Mouse (Mus musculus) embryo, embryonic 9.5 days (tissue): ENCODE data around the gene Ahcyl2.
"Not testable (repeated sequence)": the region's sequence is repeated elsewhere in the genome, so short reads cannot be mapped to it uniquely, and the experiment has no call there.

ENCODE experiments used
- DNase-seq: peaks from one replicate; pipeline ENCODE4 v3.0.0-alpha.2; 2017; ENCODE audit errors: extremely low spot score

Gene Ahcyl2

GRCm38 (mm10) chr6:29767813-29768660 lies at the start of gene Ahcyl2:
TSS of gene Ahcyl2 (plus strand) at chr6:29768011.
- DNase-seq: peak; percentile 96

DNA sequence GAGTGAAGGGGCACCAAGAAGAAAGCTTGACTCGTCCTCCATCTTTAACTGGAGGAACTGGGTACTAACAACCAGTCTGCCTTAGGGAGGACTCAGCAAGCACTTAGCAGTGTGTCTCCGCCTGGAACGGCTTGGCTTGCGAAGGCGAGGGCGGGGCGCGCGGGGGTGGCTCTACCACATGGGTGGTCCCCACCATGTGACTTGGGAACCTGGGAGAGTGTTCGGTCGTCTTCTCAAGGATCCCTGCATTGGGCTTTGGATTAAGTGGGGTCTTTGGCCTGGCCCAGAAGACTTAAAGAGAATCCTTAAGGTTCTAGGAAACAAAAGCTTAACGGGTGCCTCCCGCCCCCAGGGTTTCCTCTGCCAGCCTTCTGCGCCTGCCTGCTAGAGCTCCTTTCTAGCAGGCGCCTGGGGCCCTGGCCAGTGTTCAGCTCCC lies 48.9 kb upstream of the Ahcyl2 start:
- peak; percentile 76 for DNase-seq

DNA sequence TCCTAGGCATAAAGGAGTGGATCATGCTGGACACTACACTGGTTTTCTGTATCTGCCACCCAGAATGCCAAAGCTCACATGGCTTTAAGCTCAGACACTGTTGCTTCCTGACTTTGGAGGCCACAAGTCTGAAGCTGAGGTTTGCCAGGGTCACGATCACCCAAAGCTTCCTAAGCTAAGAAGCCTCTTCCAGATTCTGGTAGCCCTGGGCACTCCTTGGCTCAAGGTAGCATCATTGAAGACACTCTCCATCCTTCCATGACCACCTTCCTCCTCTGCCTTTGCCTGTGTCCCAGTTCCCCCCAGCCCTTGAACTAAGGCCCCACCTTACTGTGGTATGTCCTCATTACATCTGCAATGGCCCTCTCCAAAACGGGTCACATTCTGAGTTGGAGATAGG lies 45.9 kb upstream of the Ahcyl2 start:
- no peak for DNase-seq

- no peak for DNase-seq
Observed at GRCm38 (mm10) chr6:29726576-29727200, 41.1 kb upstream of the Ahcyl2 start.

- no peak for DNase-seq
Observed at GRCm38 (mm10) chr6:29728035-29728434, 39.8 kb upstream of the Ahcyl2 start.

DNA sequence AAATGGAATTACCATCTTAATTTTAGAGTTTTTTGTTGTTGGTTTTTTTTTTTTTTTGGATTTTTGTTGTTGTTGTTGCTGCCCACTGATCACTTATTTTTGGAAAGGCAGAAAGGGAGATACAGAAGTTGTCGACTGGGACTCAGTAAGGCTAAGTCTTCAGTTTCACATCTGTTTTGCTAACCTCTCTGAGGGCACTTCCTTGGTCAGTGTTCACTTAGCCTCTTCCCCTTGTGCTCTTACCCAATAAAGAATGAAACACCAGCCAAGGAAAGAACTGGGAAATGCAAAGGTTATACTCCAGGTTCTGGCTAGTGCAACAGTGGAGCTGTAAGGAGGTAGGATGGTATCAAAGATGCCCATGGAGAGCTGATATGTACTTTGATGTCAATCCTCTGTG lies 38.3 kb upstream of the Ahcyl2 start:
- DNase-seq: no peak

- peak; percentile 96 for DNase-seq
Observed at GRCm38 (mm10) chr6:29735336-29735688, 32.5 kb upstream of the Ahcyl2 start, which contains the start of gene Smo. TSS of gene Smo (plus strand) at chr6:29735503.

- DNase-seq: peak; percentile 81
Observed at GRCm38 (mm10) chr6:29735689-29736451, 31.9 kb upstream of the Ahcyl2 start.

DNA sequence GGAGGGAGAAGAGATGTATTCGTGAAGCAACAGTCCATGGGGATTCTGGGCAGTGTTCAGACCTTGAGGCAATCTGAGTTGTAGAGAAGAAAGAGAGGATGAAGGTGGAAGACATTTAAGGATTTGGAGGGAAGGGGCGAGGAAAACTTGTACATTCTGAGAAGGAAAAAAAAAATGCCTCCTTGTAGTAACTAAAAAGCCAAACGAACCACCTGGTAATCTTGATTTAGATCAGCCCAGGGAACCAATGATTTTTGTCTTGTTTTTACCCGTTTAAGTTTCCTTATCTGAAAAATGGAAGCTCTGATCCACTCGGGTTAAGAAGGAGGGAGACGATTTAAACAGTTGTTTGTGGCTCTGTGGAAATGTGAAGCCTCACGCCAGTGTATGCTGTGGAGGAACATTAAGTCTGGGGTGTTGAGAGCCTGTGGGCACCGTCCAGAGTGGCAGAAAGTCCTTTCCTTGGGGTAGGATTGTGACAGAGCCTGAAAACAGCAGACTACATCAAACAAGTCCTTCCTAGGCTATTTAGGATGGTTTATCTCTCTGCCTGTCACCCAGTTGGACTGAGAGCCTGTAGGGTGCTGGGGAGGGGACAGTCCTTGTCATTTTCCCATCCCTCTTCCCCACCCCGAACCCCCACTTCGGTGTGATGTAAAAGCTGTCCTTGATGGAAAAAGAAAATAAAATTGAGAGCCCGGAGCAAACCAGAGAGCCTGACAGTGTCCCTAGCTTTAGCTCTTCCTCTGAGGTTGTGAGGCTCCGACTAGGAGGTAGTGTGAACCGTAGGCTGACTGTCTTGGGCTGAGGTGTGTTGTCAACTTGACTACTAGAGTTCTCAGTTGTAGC lies 31.0 kb upstream of the Ahcyl2 start:
- DNase-seq: no peak

DNA sequence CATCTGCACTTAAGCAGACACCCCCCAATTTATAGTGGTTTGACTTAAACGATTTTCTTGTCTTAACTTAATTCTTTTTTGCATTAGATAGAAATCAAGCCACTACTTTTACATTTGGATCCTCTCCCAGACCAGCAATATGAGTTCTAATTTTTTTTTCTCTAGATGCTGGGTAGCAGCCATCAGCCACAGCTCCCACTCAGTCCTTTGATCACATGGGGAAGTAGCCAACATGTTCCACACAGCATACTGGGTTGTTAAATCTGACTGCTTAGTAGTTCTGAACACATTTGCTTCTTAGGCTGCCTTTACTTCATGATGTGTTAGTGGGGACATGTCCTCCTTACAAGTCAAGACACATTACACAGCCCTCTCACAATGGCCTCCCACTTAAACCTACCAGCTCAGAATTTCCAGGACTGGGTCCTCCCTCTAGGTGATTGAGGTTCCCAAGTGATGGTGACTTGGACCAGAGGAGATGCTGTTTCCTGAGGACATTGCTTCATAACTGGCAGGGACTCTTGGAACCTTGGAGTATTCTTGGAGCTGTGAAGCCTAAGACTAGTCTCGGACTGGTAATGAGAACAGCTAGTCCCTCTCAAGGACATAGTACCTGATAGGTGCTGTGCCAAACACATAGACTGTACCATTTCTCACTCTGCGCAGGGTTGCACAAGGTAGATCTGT lies 16.2 kb upstream of the Ahcyl2 start:
- DNase-seq: no peak

- no peak for DNase-seq
Observed at GRCm38 (mm10) chr6:29753336-29753735, 14.5 kb upstream of the Ahcyl2 start.

- no peak for DNase-seq
Observed at GRCm38 (mm10) chr6:29756001-29756400, 11.8 kb upstream of the Ahcyl2 start.

GRCm38 (mm10) chr6:29756476-29756875 lies 11.3 kb upstream of the Ahcyl2 start:
- no peak for DNase-seq

DNA sequence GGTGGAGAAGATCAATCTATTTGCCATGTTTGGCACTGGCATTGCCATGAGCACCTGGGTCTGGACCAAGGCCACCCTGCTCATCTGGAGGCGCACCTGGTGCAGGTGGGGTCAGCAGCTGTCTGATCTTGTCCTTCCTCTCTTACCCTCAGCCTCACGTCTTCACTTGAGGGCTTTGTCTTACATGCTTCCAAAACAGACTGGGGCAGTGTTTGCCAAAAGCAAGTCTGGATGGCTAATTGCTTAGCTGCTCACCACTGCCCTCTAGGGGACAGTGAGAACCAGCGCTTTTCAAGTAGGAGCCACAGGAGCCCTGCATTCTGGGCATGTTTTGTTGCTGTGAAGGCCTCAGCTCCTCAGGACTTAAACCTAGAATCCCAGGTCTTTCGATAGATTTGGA lies 9.4 kb upstream of the Ahcyl2 start:
- DNase-seq: peak; percentile 66

- no peak for DNase-seq
Observed at GRCm38 (mm10) chr6:29759012-29759679, 8.7 kb upstream of the Ahcyl2 start.

DNA sequence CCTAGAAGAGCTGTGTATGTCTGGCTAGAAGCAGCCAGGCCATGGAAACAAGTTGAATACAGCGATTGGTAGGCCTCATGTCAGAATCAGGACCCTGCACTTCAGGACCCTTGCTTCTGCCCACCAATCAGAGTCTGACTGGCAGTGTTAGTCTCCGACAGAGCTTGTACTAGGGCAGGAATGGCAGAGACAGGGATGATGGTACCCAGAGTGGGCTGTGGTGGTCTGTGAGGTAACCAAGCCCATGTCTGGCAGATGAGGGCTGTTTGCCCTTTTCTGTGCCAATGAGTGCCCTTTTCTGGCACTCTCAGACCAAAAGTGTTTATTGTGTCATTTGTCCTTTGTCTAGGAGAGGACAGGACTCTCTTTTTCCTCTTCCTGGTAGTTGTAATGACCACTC lies 7.4 kb upstream of the Ahcyl2 start:
- not testable (repeated sequence) for DNase-seq

GRCm38 (mm10) chr6:29761282-29761681 lies 6.5 kb upstream of the Ahcyl2 start:
- no peak for DNase-seq

DNA sequence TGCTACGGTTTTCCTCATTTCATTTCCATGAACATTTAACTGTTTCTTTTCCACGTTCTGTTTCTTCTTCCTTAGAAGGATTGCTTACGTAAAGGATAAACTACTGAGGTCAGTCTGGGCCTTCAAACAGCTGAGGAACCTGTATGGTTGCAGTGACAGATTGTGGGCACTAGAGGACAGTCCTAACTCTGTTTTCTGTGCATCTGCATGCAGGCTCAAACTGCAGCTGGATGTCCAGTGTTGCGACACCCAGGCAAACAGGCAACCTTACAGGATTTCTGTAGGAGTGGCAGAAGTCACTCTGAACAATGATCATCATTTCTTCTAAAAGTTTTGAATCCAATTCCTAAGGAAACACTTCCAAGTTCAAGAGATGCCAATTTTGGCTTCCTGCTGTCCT lies 5.3 kb upstream of the Ahcyl2 start:
- no peak for DNase-seq

DNA sequence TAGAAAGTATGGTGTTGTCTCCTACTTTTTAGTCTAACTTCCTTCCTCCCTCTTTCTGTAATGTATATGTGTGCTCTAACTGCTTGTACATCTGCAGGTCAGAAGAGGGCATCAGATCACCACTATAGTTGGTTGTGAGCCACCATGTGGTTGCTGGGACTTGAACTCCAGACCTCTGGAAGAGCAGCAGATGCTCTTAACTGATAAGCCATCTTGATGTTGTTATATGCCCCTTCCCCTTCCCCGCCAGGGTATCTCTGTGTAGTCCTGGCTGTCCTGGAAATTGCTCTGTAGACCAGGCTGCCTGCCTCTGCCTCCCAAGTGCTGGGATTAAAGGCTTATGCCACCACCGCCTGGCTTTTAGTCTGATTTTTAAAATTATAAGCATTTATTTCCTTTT lies 937 bp upstream of the Ahcyl2 start:
- no peak for DNase-seq

DNA sequence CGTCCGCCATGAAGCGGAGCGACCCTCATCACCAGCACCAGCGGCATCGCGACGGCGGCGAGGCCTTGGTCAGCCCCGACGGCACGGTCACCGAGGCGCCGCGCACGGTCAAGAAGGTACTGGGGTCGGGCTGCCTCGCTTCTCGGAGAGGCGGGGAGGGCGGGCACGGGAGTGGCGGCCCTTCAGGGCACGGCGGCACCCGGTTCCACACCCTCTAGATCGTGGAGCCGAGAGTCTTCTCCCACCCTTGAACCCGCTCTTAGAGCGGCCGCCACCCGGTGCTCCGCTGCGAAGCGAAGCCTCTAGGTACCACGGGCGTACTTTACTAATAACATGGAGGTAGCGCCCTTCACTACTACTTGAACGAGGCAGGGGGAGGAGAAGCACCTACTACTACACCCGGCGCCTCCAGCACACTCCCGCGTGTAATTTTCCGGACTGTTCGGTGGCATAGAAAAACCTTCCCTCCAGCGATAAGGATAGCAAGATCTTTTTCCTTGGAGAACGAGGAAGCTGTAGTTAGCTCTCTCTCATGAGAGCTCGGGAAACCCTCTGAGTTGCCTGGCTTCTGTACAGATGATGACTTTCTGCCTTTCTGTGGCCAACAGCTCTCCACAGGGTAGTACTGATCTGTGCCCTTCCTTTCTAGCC lies 1.1 kb downstream of the Ahcyl2 start:
- no peak for DNase-seq
